Mouse (Mus musculus) kidney, embryonic 16.5 days (tissue): Measurements from ENCODE around the gene Il1r2. TPM values are rescaled to one million over a fixed set of nuclear protein-coding genes. Genes with fewer than 3 reads are reported as not detected.

Experiments used
- ATAC-seq: fragments of 200-750 bp; cut with Nextera tagmentation; 2 replicates; pipeline ENCODE4 v1.8.0; 2017; ENCODE audit warnings: moderate TSS enrichment; ENCODE audit not compliant: low FRiP score, low TSS enrichment
- H3K27ac ChIP-seq: fragments of 300-500 bp; sonication (generic); 2 replicates; pipeline ENCODE4 v1.5.1; 2014; ENCODE audit warnings: low read length
- H3K27me3 ChIP-seq: fragments of 300-500 bp; sonication (generic); 2 replicates; pipeline ENCODE4 v1.6.1; 2014; ENCODE audit warnings: low read length, control low read depth, mixed read lengths; ENCODE audit not compliant: insufficient read depth
- H3K36me3 ChIP-seq: fragments of 300-500 bp; sonication (generic); 2 replicates; pipeline ENCODE4 v1.6.1; 2014; ENCODE audit warnings: low read length, control low read depth, mixed read lengths; ENCODE audit not compliant: insufficient read depth
- H3K4me1 ChIP-seq: fragments of 300-500 bp; sonication (generic); 2 replicates; pipeline ENCODE4 v1.6.1; 2014; ENCODE audit warnings: low read length, control low read depth, mixed read lengths; ENCODE audit not compliant: insufficient read depth
- H3K4me2 ChIP-seq: fragments of 300-500 bp; sonication (generic); replicated peaks from 2 replicates; pipeline ENCODE4 v1.6.1; 2014; ENCODE audit warnings: low read depth, low read length
- H3K4me3 ChIP-seq: fragments of 300-500 bp; sonication (generic); 2 replicates; pipeline ENCODE4 v1.5.1; 2014; ENCODE audit warnings: mild to moderate bottlenecking, low read length
- H3K9ac ChIP-seq: fragments of 300-500 bp; sonication (generic); replicated peaks from 2 replicates; pipeline ENCODE4 v1.6.1; 2014; ENCODE audit warnings: low read length
- H3K9me3 ChIP-seq: fragments of 300-500 bp; sonication (generic); 2 replicates; pipeline ENCODE4 v1.6.1; 2016; ENCODE audit warnings: low read length, control low read depth
- WGBS: fragments of 180-500 bp; shearing (Covaris S2); extraction: QIAGEN DNeasy Blood & Tissue Kit; methylation state at CpG from one replicate; pipeline ENCODE4 v1.1.7; 2014; 5-methylcytosine and 5-hydroxymethylcytosine counted together
- polyA plus RNA-seq: library from polyadenylated mRNA; unstranded; fragments of >200 nt; fragmentation: Nextera tagmentation; extraction: Ambion mirVana; gene quantifications from 2 replicates; pipeline ENCODE4 v1.2.1, GENCODE M21; 2015

The Il1r2 gene
- polyA plus RNA-seq, 1 experiment from 2014 or later = 0.29 TPM

GRCm38 (mm10) chr1:40115271-40115670 is 41.4 kb downstream of the Il1r2 start:
- 40% methylated on average over 8 of the region's 8 CpGs for WGBS
- ATAC-seq = no peak

GRCm38 (mm10) chr1:40116422-40116821 is 42.5 kb downstream of the Il1r2 start:
- H3K27me3 ChIP-seq = no peaks in the 10 kb centered on the region
- peak; percentile 73 for ATAC-seq
- no peaks in the 10 kb centered on the region for H3K4me1 ChIP-seq
- no peak overlapping the region for H3K4me2 ChIP-seq
- H3K9ac ChIP-seq = no peak overlapping the region
- H3K27ac ChIP-seq = no peak overlapping the region
- no peaks in the 10 kb centered on the region for H3K36me3 ChIP-seq
- H3K9me3 ChIP-seq = no peaks in the 10 kb centered on the region
- WGBS = 7% methylated on average over 8 of the region's 8 CpGs
- no peak overlapping the region for H3K4me3 ChIP-seq

More at GRCm38 (mm10) chr1:40115271-40115670, 41.4 kb downstream of the Il1r2 start:
- no peaks in the 10 kb centered on the region for H3K36me3 ChIP-seq
- no peaks in the 10 kb centered on the region for H3K9me3 ChIP-seq
- H3K4me2 ChIP-seq = no peak overlapping the region
- no peak overlapping the region for H3K9ac ChIP-seq
- no peak overlapping the region for H3K4me3 ChIP-seq
- no peaks in the 10 kb centered on the region for H3K27me3 ChIP-seq
- H3K4me1 ChIP-seq = no peaks in the 10 kb centered on the region
- H3K27ac ChIP-seq = no peak overlapping the region

GRCm38 (mm10) chr1:40117565-40117964 is 43.7 kb downstream of the Il1r2 start:
- Histone ChIP-seq H3K4me2 (no peak overlapping the region), H3K4me1 (no peaks in the 10 kb centered on the region), H3K27ac (no peak overlapping the region), H3K27me3 (no peaks in the 10 kb centered on the region), H3K9me3 (no peaks in the 10 kb centered on the region), H3K9ac (no peak overlapping the region), H3K4me3 (no peak overlapping the region), H3K36me3 (no peaks in the 10 kb centered on the region)
- 0 out of 2 replicates have a peak, but pooled peaks have one; percentile 23 for ATAC-seq
- 53% methylated on average over 9 of the region's 10 CpGs for WGBS

GRCm38 (mm10) chr1:40124237-40124636 is 50.4 kb downstream of the Il1r2 start:
- ATAC-seq = no peak
- Histone ChIP-seq H3K36me3 (no peaks in the 10 kb centered on the region), H3K4me1 (peaks cover 5% of the 10 kb centered on the region; the same call in 1 of the 2 replicates), H3K9ac (no peak overlapping the region), H3K4me3 (no peak overlapping the region), H3K27ac (no peak overlapping the region), H3K27me3 (no peaks in the 10 kb centered on the region), H3K9me3 (no peaks in the 10 kb centered on the region), H3K4me2 (no peak overlapping the region)
- WGBS = 53% methylated on average over 4 of the region's 4 CpGs

- Histone ChIP-seq H3K4me1 (peaks cover 5% of the 10 kb centered on the region; the same call in 1 of the 2 replicates), H3K9me3 (no peaks in the 10 kb centered on the region), H3K4me3 (no peak overlapping the region), H3K27me3 (no peaks in the 10 kb centered on the region), H3K36me3 (no peaks in the 10 kb centered on the region), H3K9ac (no peak overlapping the region), H3K27ac (no peak overlapping the region), H3K4me2 (no peak overlapping the region)
- WGBS = 41% methylated on average over 4 of the region's 4 CpGs
- no peak for ATAC-seq
Measured at GRCm38 (mm10) chr1:40128481-40128880, 54.6 kb downstream of the Il1r2 start.

- no peak overlapping the region for H3K4me3 ChIP-seq
- no peak overlapping the region for H3K9ac ChIP-seq
- no peaks in the 10 kb centered on the region for H3K27me3 ChIP-seq
- H3K27ac ChIP-seq = no peak overlapping the region; the same call in 1 of the 2 replicates
- peaks cover 5% of the 10 kb centered on the region; the same call in 1 of the 2 replicates for H3K4me1 ChIP-seq
- no peaks in the 10 kb centered on the region for H3K36me3 ChIP-seq
- 48% methylated on average over 2 of the region's 2 CpGs for WGBS
- H3K9me3 ChIP-seq = no peaks in the 10 kb centered on the region
- 0 out of 2 replicates have a peak, but pooled peaks have one; percentile 27 for ATAC-seq
- no peak overlapping the region for H3K4me2 ChIP-seq
Measured at GRCm38 (mm10) chr1:40129321-40129720, 55.4 kb downstream of the Il1r2 start.

- no peak for ATAC-seq
Measured at GRCm38 (mm10) chr1:40131631-40132030, 57.8 kb downstream of the Il1r2 start.

GRCm38 (mm10) chr1:40132721-40133120 is 58.8 kb downstream of the Il1r2 start:
- H3K9me3 ChIP-seq = no peaks in the 10 kb centered on the region
- H3K27ac ChIP-seq = no peak overlapping the region
- peaks cover 5% of the 10 kb centered on the region; the same call in 1 of the 2 replicates for H3K4me1 ChIP-seq
- H3K36me3 ChIP-seq = no peaks in the 10 kb centered on the region
- no peak for ATAC-seq
- H3K27me3 ChIP-seq = no peaks in the 10 kb centered on the region
- 66% methylated on average over 4 of the region's 4 CpGs for WGBS
- no peak overlapping the region for H3K4me3 ChIP-seq
- no peak overlapping the region for H3K9ac ChIP-seq
- no peak overlapping the region for H3K4me2 ChIP-seq

More at GRCm38 (mm10) chr1:40131631-40132030, 57.8 kb downstream of the Il1r2 start:
- Histone ChIP-seq H3K27ac (no peak overlapping the region), H3K4me2 (no peak overlapping the region), H3K4me1 (peaks cover 5% of the 10 kb centered on the region; the same call in 1 of the 2 replicates), H3K9ac (no peak overlapping the region), H3K27me3 (no peaks in the 10 kb centered on the region), H3K4me3 (no peak overlapping the region), H3K36me3 (no peaks in the 10 kb centered on the region), H3K9me3 (no peaks in the 10 kb centered on the region)
- WGBS = 38% methylated on average over 1 of the region's 1 CpGs

GRCm38 (mm10) chr1:40133567-40133966 is 59.7 kb downstream of the Il1r2 start:
- Histone ChIP-seq H3K27ac (no peak overlapping the region), H3K9ac (no peak overlapping the region), H3K4me1 (peaks cover under 1% of the 10 kb centered on the region; the same call in 1 of the 2 replicates), H3K9me3 (no peaks in the 10 kb centered on the region), H3K4me3 (no peak overlapping the region), H3K4me2 (no peak overlapping the region), H3K27me3 (no peaks in the 10 kb centered on the region), H3K36me3 (no peaks in the 10 kb centered on the region)
- 40% methylated on average over 3 of the region's 3 CpGs for WGBS
- ATAC-seq = peak; percentile 67

- H3K4me2 ChIP-seq = no peak overlapping the region
- ATAC-seq = no peak
- H3K27me3 ChIP-seq = no peaks in the 10 kb centered on the region
- WGBS = 53% methylated on average over 14 of the region's 14 CpGs
- no peak overlapping the region for H3K27ac ChIP-seq
- H3K4me1 ChIP-seq = no peaks in the 10 kb centered on the region
- H3K9me3 ChIP-seq = no peaks in the 10 kb centered on the region
- H3K9ac ChIP-seq = no peak overlapping the region
- no peak overlapping the region for H3K4me3 ChIP-seq
- H3K36me3 ChIP-seq = no peaks in the 10 kb centered on the region
Measured at GRCm38 (mm10) chr1:40139798-40140532, 66.1 kb downstream of the Il1r2 start.
